Mouse (Mus musculus) limb, embryonic 15.5 days (tissue): ENCODE data around the gene Gm45808. TPM values are rescaled to one million over a fixed set of nuclear protein-coding genes. Genes with fewer than 3 reads are reported as not detected.

Source experiments
- ATAC-seq: fragments of 200-750 bp; cut with Nextera tagmentation; 2 replicates; pipeline ENCODE4 v1.8.0; 2017; ENCODE audit warnings: low read depth, moderate TSS enrichment; ENCODE audit not compliant: insufficient number of reproducible peaks, low FRiP score, low TSS enrichment
- H3K27ac ChIP-seq: fragments of 300-500 bp; sonication (generic); 2 replicates; pipeline ENCODE4 v1.5.1; 2015; ENCODE audit warnings: moderate library complexity, mild to moderate bottlenecking, inconsistent platforms
- H3K27me3 ChIP-seq: fragments of 300-500 bp; sonication (generic); 2 replicates; pipeline ENCODE4 v1.6.1; 2015; ENCODE audit warnings: inconsistent platforms
- H3K36me3 ChIP-seq: fragments of 300-500 bp; sonication (generic); 2 replicates; pipeline ENCODE4 v1.6.1; 2015; ENCODE audit warnings: inconsistent platforms
- H3K4me1 ChIP-seq: fragments of 300-500 bp; sonication (generic); 2 replicates; pipeline ENCODE4 v1.6.1; 2015; ENCODE audit warnings: inconsistent platforms
- H3K4me2 ChIP-seq: fragments of 300-500 bp; sonication (generic); 2 replicates; pipeline ENCODE4 v1.6.1; 2015; ENCODE audit warnings: mild to moderate bottlenecking, inconsistent platforms
- H3K4me3 ChIP-seq: fragments of 300-500 bp; sonication (generic); 2 replicates; pipeline ENCODE4 v1.5.1; 2015; ENCODE audit warnings: mild to moderate bottlenecking, inconsistent platforms
- H3K9ac ChIP-seq: fragments of 300-500 bp; sonication (generic); 2 replicates; pipeline ENCODE4 v1.6.1; 2015; ENCODE audit warnings: inconsistent platforms
- H3K9me3 ChIP-seq: fragments of 300-500 bp; sonication (generic); 2 replicates; pipeline ENCODE4 v1.6.1; 2016; ENCODE audit warnings: inconsistent platforms
- WGBS: fragments of 180-500 bp; shearing (Covaris S2); methylation state at CpG from one replicate; pipeline ENCODE4 v1.1.7; 2015; 5-methylcytosine and 5-hydroxymethylcytosine counted together
- polyA plus RNA-seq: library from polyadenylated mRNA; unstranded; fragments of >200 nt; fragmentation: Nextera tagmentation; extraction: Ambion mirVana; gene quantifications from 2 replicates; pipeline ENCODE4 v1.2.1, GENCODE M21; 2015

The Gm45808 gene
- polyA plus RNA-seq, 1 experiment from 2014 or later, result not detected

DNA sequence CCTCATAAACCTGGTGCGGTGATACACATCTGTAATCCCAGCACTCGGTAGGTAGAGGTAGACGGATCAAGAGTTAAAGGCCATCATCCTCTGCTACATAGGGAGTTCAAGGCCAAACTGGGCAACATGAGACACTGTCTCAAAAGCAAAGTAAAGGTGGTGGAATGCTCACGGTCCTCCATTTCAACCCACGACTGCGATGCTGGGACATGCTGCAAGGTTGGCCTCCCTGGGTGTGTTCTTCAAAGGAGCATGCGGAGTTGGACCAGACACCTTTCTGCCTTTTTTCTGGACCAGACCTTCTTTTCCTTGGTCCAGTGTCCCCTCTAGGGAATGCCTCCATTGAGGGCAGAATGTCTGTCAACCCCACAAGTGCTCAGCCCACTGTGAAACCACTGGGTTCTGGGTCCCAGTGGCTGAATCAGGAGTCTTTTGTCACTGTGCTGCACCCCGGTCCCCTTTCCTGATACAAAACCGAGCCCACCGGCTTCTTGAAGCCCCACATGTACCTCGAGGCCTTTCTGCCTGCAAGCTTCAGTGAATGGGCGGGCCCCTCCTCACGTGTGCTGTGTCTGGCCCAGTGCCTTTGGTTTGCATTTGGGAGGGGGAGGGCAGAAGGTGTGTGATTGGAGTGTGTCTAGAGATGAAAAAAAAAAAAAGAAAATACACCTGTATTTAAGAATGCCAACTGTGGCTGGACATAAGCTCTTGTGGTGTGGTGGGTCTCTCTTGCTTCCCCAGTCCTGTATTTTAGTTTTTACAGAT lies 30.5 kb downstream of the Gm45808 start:
- peaks cover 39% of the 10 kb centered on the region for H3K4me1 ChIP-seq
- H3K9ac ChIP-seq, result 0 out of 2 replicates have a peak overlapping the region, but pooled peaks have one; percentile 17
- no peak for ATAC-seq
- H3K36me3 ChIP-seq, result peaks cover 73% of the 10 kb centered on the region
- H3K4me3 ChIP-seq, result no peak overlapping the region
- 65% methylated on average over 13 of the region's 13 CpGs for WGBS
- H3K27me3 ChIP-seq, result no peaks in the 10 kb centered on the region
- 0 out of 2 replicates have a peak overlapping the region, but pooled peaks have one; percentile 55 for H3K27ac ChIP-seq
- H3K4me2 ChIP-seq, result no peak overlapping the region
- H3K9me3 ChIP-seq, result no peaks in the 10 kb centered on the region

GRCm38 (mm10) chr7:45454971-45455370 lies 31.6 kb downstream of the Gm45808 start:
- WGBS, result 89% methylated on average over 15 of the region's 15 CpGs
- no peaks in the 10 kb centered on the region for H3K27me3 ChIP-seq
- H3K4me1 ChIP-seq, result peaks cover 28% of the 10 kb centered on the region
- peak overlapping the region; percentile 22; the same call in 1 of the 2 replicates for H3K27ac ChIP-seq
- no peak overlapping the region for H3K4me3 ChIP-seq
- ATAC-seq, result no peak
- no peaks in the 10 kb centered on the region for H3K9me3 ChIP-seq
- H3K4me2 ChIP-seq, result no peak overlapping the region
- no peak overlapping the region for H3K9ac ChIP-seq
- H3K36me3 ChIP-seq, result peaks cover 69% of the 10 kb centered on the region

- no peaks in the 10 kb centered on the region for H3K27me3 ChIP-seq
- H3K36me3 ChIP-seq, result peaks cover 65% of the 10 kb centered on the region
- H3K9me3 ChIP-seq, result no peaks in the 10 kb centered on the region
- no peak for ATAC-seq
- no peak overlapping the region for H3K4me3 ChIP-seq
- WGBS, result 52% methylated on average over 23 of the region's 23 CpGs
- no peak overlapping the region for H3K27ac ChIP-seq
- H3K4me1 ChIP-seq, result peaks cover 7% of the 10 kb centered on the region; the same call in 1 of the 2 replicates
- H3K4me2 ChIP-seq, result no peak overlapping the region
- no peak overlapping the region for H3K9ac ChIP-seq
Observed at GRCm38 (mm10) chr7:45451344-45451982, 35.1 kb downstream of the Gm45808 start.

GRCm38 (mm10) chr7:45449974-45450373 lies 36.6 kb downstream of the Gm45808 start:
- Histone ChIP-seq H3K36me3 (peaks cover 63% of the 10 kb centered on the region), H3K9ac (no peak overlapping the region), H3K4me3 (no peak overlapping the region), H3K9me3 (no peaks in the 10 kb centered on the region), H3K4me2 (no peak overlapping the region), H3K27ac (no peak overlapping the region), H3K4me1 (0 out of 2 replicates have a peak, but pooled peaks cover 4% of the 10 kb centered on the region), H3K27me3 (no peaks in the 10 kb centered on the region)
- 93% methylated on average over 1 of the region's 1 CpGs for WGBS
- ATAC-seq, result no peak

GRCm38 (mm10) chr7:45447325-45447990 lies 39.2 kb downstream of the Gm45808 start:
- peaks cover 65% of the 10 kb centered on the region for H3K36me3 ChIP-seq
- H3K4me3 ChIP-seq, result no peak overlapping the region
- no peak overlapping the region for H3K9ac ChIP-seq
- no peaks in the 10 kb centered on the region for H3K9me3 ChIP-seq
- H3K27me3 ChIP-seq, result no peaks in the 10 kb centered on the region
- ATAC-seq, result no peak
- H3K4me2 ChIP-seq, result no peak overlapping the region
- H3K27ac ChIP-seq, result no peak overlapping the region
- H3K4me1 ChIP-seq, result 0 out of 2 replicates have a peak, but pooled peaks cover 4% of the 10 kb centered on the region
- 35% methylated on average over 11 of the region's 11 CpGs for WGBS

- Histone ChIP-seq H3K4me1 (0 out of 2 replicates have a peak, but pooled peaks cover 4% of the 10 kb centered on the region), H3K9ac (no peak overlapping the region), H3K27ac (no peak overlapping the region), H3K27me3 (no peaks in the 10 kb centered on the region), H3K4me3 (no peak overlapping the region), H3K4me2 (no peak overlapping the region), H3K36me3 (peaks cover 62% of the 10 kb centered on the region), H3K9me3 (no peaks in the 10 kb centered on the region)
- no peak for ATAC-seq
Observed at GRCm38 (mm10) chr7:45446589-45446988, 40.0 kb downstream of the Gm45808 start.

GRCm38 (mm10) chr7:45443526-45444420 lies 42.8 kb downstream of the Gm45808 start:
- Histone ChIP-seq H3K27me3 (no peaks in the 10 kb centered on the region), H3K27ac (no peak overlapping the region), H3K4me3 (no peak overlapping the region), H3K4me1 (no peaks in the 10 kb centered on the region), H3K9ac (no peak overlapping the region), H3K4me2 (no peak overlapping the region), H3K9me3 (no peaks in the 10 kb centered on the region), H3K36me3 (peaks cover 72% of the 10 kb centered on the region)
- 84% methylated on average over 22 of the region's 22 CpGs for WGBS
- no peak for ATAC-seq

DNA sequence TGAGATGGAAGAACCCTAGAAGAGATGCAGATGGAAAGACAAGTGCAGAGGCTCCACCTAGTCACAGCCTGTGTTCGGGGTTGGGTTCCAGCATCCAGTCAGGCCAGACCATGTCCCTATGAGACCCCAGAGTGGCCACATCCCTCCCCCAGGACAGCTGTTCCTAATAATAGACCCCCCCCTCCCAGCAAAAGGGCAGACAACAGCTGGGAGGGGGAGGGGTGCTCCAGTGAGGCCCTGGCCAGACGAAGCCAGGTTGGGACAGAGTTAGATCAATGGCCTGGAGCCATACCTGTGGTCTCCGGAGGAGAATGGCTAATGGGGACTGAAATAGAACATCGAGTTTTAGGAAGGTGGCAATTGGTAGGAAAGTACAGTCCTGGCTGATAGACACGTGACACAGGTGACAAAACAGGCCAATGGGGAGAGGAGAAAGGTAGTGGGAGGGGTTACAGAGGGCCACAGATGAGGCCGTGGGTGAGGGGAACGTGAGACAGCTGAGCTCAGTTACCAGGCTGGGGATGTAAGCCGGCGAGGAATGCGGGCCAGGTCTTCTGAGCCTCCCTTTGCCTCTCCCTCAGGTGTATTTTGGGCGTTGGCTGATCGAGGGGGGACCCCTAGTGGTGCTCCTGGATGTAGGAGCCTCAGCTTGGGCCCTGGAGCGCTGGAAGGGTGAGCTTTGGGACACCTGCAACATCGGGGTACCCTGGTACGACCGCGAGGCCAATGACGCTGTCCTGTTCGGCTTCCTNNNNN lies 48.9 kb downstream of the Gm45808 start, which contains the start of gene Ruvbl2:
Gene Ruvbl2, minus strand, starts transcription at position 576 of the 756 bp plus-strand sequence.
- peaks cover 41% of the 10 kb centered on the region for H3K4me1 ChIP-seq
- no peak within 1 kb of the TSS for H3K27ac ChIP-seq
- no peak within 1 kb of the TSS for H3K4me3 ChIP-seq
- 14% methylated on average over 19 of the region's 19 CpGs for WGBS
- H3K9ac ChIP-seq, result peak within 1 kb of the TSS; percentile 20; the same call in 1 of the 2 replicates
- peak within 1 kb of the TSS; percentile 20; the same call in 1 of the 2 replicates for H3K4me2 ChIP-seq
- H3K27me3 ChIP-seq, result no peaks in the 10 kb centered on the region
- H3K9me3 ChIP-seq, result no peaks in the 10 kb centered on the region
- H3K36me3 ChIP-seq, result peaks cover 25% of the 10 kb centered on the region
- no peak for ATAC-seq

DNA sequence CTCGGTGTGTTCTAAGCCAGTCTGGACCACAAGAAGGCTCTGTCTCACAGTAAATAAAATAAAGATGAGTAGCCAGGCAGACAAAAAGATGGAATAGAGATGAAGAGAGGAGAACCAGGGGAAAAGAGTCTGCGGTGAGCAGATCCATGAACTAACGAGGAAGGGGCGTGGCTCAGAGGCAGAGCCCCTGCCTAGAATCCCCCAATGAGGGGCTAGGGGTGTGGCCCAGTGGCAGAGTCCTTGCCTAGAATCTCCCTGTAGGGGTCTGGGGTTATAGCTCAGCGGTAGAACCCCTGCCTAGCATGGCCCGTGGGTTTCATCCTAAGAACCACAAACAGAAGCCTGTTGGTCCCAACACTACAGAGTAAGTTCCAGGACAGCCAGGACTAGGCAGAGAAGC lies 49.6 kb downstream of the Gm45808 start:
- Histone ChIP-seq H3K9me3 (no peaks in the 10 kb centered on the region), H3K9ac (no peak overlapping the region), H3K36me3 (peaks cover 26% of the 10 kb centered on the region), H3K4me3 (no peak overlapping the region), H3K27me3 (no peaks in the 10 kb centered on the region), H3K27ac (no peak overlapping the region), H3K4me1 (peaks cover 44% of the 10 kb centered on the region), H3K4me2 (peak overlapping the region; percentile 7; the same call in 1 of the 2 replicates)
- 27% methylated on average over 6 of the region's 6 CpGs for WGBS
- no peak for ATAC-seq

DNA sequence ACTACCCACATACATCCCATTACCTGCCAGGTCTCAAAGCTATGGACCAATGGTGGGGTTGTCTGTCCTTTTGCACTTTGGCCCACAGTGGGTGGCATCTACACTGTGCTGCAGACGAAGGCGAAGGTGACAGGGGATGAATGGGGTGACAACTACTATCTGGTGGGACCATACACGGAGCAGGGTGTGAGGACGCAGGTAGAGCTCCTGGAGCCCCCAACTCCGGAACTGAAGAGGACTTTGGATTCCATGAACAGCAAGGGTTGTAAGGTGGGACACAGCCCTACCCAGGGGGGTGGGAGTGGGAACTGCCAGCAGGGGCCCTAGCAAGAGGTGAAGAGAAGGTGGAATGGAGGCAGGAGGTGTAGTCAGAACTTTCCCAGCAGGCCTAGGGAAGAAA lies 50.2 kb downstream of the Gm45808 start:
- Histone ChIP-seq H3K36me3 (peaks cover 27% of the 10 kb centered on the region), H3K9ac (no peak overlapping the region), H3K4me3 (peak overlapping the region; percentile 62; the same call in 1 of the 2 replicates), H3K27me3 (no peaks in the 10 kb centered on the region), H3K4me2 (peak overlapping the region; percentile 72), H3K27ac (no peak overlapping the region), H3K9me3 (no peaks in the 10 kb centered on the region), H3K4me1 (peaks cover 44% of the 10 kb centered on the region)
- WGBS, result 90% methylated on average over 5 of the region's 5 CpGs
- ATAC-seq, result no peak
